In the genomic region with DNA sequence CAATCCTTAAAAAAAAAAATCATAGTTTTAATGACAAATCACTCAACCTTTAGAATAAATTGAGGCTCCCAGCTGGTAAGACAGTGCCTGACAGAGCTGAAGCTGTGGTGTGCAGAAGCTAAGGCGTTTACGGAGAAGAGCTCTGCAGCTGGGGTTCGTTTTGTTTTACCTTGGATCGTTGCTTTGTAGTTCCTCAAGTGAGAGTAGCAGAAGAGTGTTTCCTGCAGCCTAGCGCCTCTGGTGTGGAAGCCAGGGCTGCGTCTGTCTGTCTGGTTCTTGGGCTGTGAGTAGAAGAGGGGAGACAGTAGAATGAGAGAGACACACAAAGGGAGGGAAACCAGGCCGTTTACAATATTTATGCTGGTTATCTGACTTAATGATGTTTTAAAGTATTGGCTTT, we compare ENCODE assay signal across 18 mouse cellular contexts.
"Had no signal": no experiment of that assay in that cellular context is flagged by ENCODE, and none has a peak within 500 bp of the region (broad histone marks: within the 10 kb centered on the region; RNA-seq: fewer than 3 reads in every experiment).

No protein-coding gene starts in this region.

- H3K27me3 ChIP-seq: liver, embryonic 13.5 days; neural tube, embryonic 12.5 days; neural tube, embryonic 15.5 days; stomach, embryonic 15.5 days had no signal

- H3K9me3 ChIP-seq: liver, embryonic 13.5 days; neural tube, embryonic 12.5 days; neural tube, embryonic 15.5 days; stomach, embryonic 15.5 days had no signal

- H3K9ac ChIP-seq: liver, embryonic 13.5 days; neural tube, embryonic 12.5 days; neural tube, embryonic 15.5 days; stomach, embryonic 15.5 days had no signal

- H3K4me2 ChIP-seq: liver, embryonic 13.5 days; neural tube, embryonic 12.5 days; neural tube, embryonic 15.5 days; stomach, embryonic 15.5 days had no signal

- H3K4me3 ChIP-seq: left cerebral cortex, adult 2 months; liver, embryonic 13.5 days; megakaryocyte, embryonic 14.5 days; neural tube, embryonic 12.5 days; neural tube, embryonic 15.5 days; stomach, embryonic 15.5 days had no signal

- ATAC-seq: intestine, postnatal 0 days had no signal

- DNase-seq: kidney, adult 2 months; kidney, postnatal 25 days; layer of hippocampus, postnatal 36 days; liver, embryonic 13.5 days; lung, adult 2 months; lung, postnatal 14 days; lung, postnatal 4 days; right cerebral cortex, adult 18-20 months; right cerebral cortex, postnatal 14 days; right cerebral cortex, postnatal 4 days; thymus, postnatal 25 days had no signal

- H3K4me1 ChIP-seq: liver, embryonic 13.5 days; megakaryocyte, embryonic 14.5 days; stomach, embryonic 15.5 days had no signal

- H3K36me3 ChIP-seq: liver, embryonic 13.5 days; neural tube, embryonic 12.5 days; neural tube, embryonic 15.5 days; stomach, embryonic 15.5 days had no signal

- H3K27ac ChIP-seq: kidney, postnatal 0 days; left cerebral cortex, adult 2 months; liver, embryonic 13.5 days; neural tube, embryonic 12.5 days; neural tube, embryonic 15.5 days; stomach, embryonic 15.5 days had no signal
